Mouse (Mus musculus): ENCODE results near the gene Thsd4.
"Not testable (repeated sequence)": the region's sequence is repeated elsewhere in the genome, so short reads cannot be mapped to it uniquely, and the experiment has no call there.

Thsd4 gene

GRCm38 (mm10) chr9:59960559-59960958 lies 561.3 kb downstream of the Thsd4 start, which contains the start of gene Nr2e3:
TSS of gene Nr2e3 (minus strand) at chr9:59960659.
- no peak for DNase-seq

GRCm38 (mm10) chr9:59959276-59959675 lies 562.6 kb downstream of the Thsd4 start:
- peak; percentile 64 to 77 for DNase-seq

GRCm38 (mm10) chr9:59958115-59958514 lies 563.7 kb downstream of the Thsd4 start:
- not testable (repeated sequence) for DNase-seq

GRCm38 (mm10) chr9:59956496-59956895 lies 565.4 kb downstream of the Thsd4 start:
- DNase-seq = no peak

- no peak for DNase-seq
Observed at GRCm38 (mm10) chr9:59955692-59956091, 566.2 kb downstream of the Thsd4 start.

- DNase-seq = no peak
Observed at GRCm38 (mm10) chr9:59955199-59955598, 566.6 kb downstream of the Thsd4 start.

GRCm38 (mm10) chr9:59953556-59953955 lies 568.3 kb downstream of the Thsd4 start:
- no peak for DNase-seq

GRCm38 (mm10) chr9:59952515-59953070 lies 569.3 kb downstream of the Thsd4 start:
- no peak for DNase-seq

GRCm38 (mm10) chr9:59951943-59952342 lies 569.9 kb downstream of the Thsd4 start:
- no peak for DNase-seq

GRCm38 (mm10) chr9:59951001-59951750 lies 570.7 kb downstream of the Thsd4 start:
- no peak for DNase-seq

GRCm38 (mm10) chr9:59949981-59950380 lies 571.9 kb downstream of the Thsd4 start:
- no peak for DNase-seq

- no peak for DNase-seq
Observed at GRCm38 (mm10) chr9:59949511-59949910, 572.3 kb downstream of the Thsd4 start.

- DNase-seq = peak in 1 of 2 experiments; percentile 15
Observed at GRCm38 (mm10) chr9:59948691-59949250, 573.1 kb downstream of the Thsd4 start.

GRCm38 (mm10) chr9:59948226-59948625 lies 573.6 kb downstream of the Thsd4 start:
- DNase-seq = peak in 1 of 2 experiments; percentile 28

GRCm38 (mm10) chr9:59947271-59947670 lies 574.6 kb downstream of the Thsd4 start:
- DNase-seq = no peak

GRCm38 (mm10) chr9:59945241-59945640 lies 576.6 kb downstream of the Thsd4 start:
- no peak for DNase-seq

- no peak for DNase-seq
Observed at GRCm38 (mm10) chr9:59943826-59944225, 578.0 kb downstream of the Thsd4 start.

- DNase-seq = no peak
Observed at GRCm38 (mm10) chr9:59942501-59943085, 579.3 kb downstream of the Thsd4 start.

- no peak for DNase-seq
Observed at GRCm38 (mm10) chr9:59941885-59942350, 579.9 kb downstream of the Thsd4 start.

- no peak for DNase-seq
Observed at GRCm38 (mm10) chr9:59940913-59941884, 580.6 kb downstream of the Thsd4 start.

GRCm38 (mm10) chr9:59939691-59940090 lies 582.2 kb downstream of the Thsd4 start:
- no peak for DNase-seq

GRCm38 (mm10) chr9:59938529-59938928 lies 583.3 kb downstream of the Thsd4 start:
- DNase-seq = no peak
